Mouse (Mus musculus) lung, postnatal 0 days (tissue): Measurements from ENCODE around the gene Spi1.

Source experiments
- CTCF ChIP-seq: IDR thresholded peaks from 2 replicates; pipeline ENCODE4 v1.5.1; 2016; ENCODE audit warnings: antibody characterized with exemption, mild to moderate bottlenecking
- EP300 ChIP-seq: IDR thresholded peaks from 2 replicates; pipeline ENCODE4 v1.6.1; 2016; ENCODE audit warnings: antibody characterized with exemption, mild to moderate bottlenecking, control low read depth

GRCm38 (mm10) chr2:91064211-91064610 is 18.0 kb upstream of the Spi1 start:
- no peak for TF ChIP-seq CTCF
- no peak for TF ChIP-seq EP300
